Mouse (Mus musculus) monocyte, adult 59 days (primary cell): ENCODE results near the gene Efcab5. TPM values are rescaled to one million over a fixed set of nuclear protein-coding genes. Genes with fewer than 3 reads are reported as not detected.

ENCODE experiments used
- total RNA-seq, 2 experiments: library from RNA; stranded (reverse); gene quantifications; one replicate each; pipeline ENCODE4 v1.2.4; 2023

Efcab5 gene
- total RNA-seq, result 1 to 10 TPM; 1.9 to 3.8 TPM

GRCm38 (mm10) chr11:77188868-77189267 is at the start of gene Efcab5:
Gene Efcab5 (minus strand): TSS chr11:77188968.

GRCm38 (mm10) chr11:77215951-77216760 is 27.4 kb upstream of the Efcab5 start, which contains the start of gene Ssh2:
Gene Ssh2 (plus strand): TSS chr11:77216287.

GRCm38 (mm10) chr11:77078273-77079134 is 110.3 kb downstream of the Efcab5 start, which contains the start of gene Nsrp1:
Gene Nsrp1 (minus strand): TSS chr11:77078435.

Other genes starting within 250 kb of the Efcab5 start
- gene Slc6a4, start 190.4 kb downstream of the Efcab5 start, total RNA-seq, result under 1 TPM in 1 of 2 experiments, not detected in 1; 0.21 TPM
- 10 to 100 TPM; 21.7 to 32.3 TPM for gene Nsrp1, start 110.5 kb downstream of the Efcab5 start, total RNA-seq
- 100 to 1,000 TPM; 293 to 312 TPM for gene Ssh2, start 27.3 kb upstream of the Efcab5 start, total RNA-seq